Mouse (Mus musculus) intestine, embryonic 15.5 days (tissue): ENCODE measurements at regions not wholly inside any gene's neighbourhood (a gene's known extent, or its start where the extent isn't known, plus 50 kb on each side); places are given as distances from the start of the nearest gene placed in this dataset.
A peak's percentile ranks its signal among the peaks of the same experiment; 100 is the strongest.

Experiments
- ATAC-seq: fragments of 200-750 bp; cut with Nextera tagmentation; 2 replicates; pipeline ENCODE4 v1.8.0; 2017; ENCODE audit warnings: moderate TSS enrichment, moderate library complexity
- H3K27ac ChIP-seq: fragments of 300-500 bp; sonication (generic); 2 replicates; pipeline ENCODE4 v1.5.1; 2015; ENCODE audit warnings: mild to moderate bottlenecking, inconsistent platforms
- H3K27me3 ChIP-seq: fragments of 300-500 bp; sonication (generic); replicated peaks from 2 replicates; pipeline ENCODE4 v1.6.1; 2015; ENCODE audit warnings: inconsistent platforms
- H3K36me3 ChIP-seq: fragments of 300-500 bp; sonication (generic); 2 replicates; pipeline ENCODE4 v1.6.1; 2015; ENCODE audit warnings: inconsistent platforms
- H3K4me1 ChIP-seq: fragments of 300-500 bp; sonication (generic); replicated peaks from 2 replicates; pipeline ENCODE4 v1.6.1; 2015; ENCODE audit warnings: inconsistent platforms
- H3K4me2 ChIP-seq: fragments of 300-500 bp; sonication (generic); replicated peaks from 2 replicates; pipeline ENCODE4 v1.6.1; 2015; ENCODE audit warnings: mild to moderate bottlenecking, inconsistent platforms
- H3K4me3 ChIP-seq: fragments of 300-500 bp; sonication (generic); replicated peaks from 2 replicates; pipeline ENCODE4 v1.5.1; 2015; ENCODE audit warnings: inconsistent platforms
- H3K9ac ChIP-seq: fragments of 300-500 bp; sonication (generic); 2 replicates; pipeline ENCODE4 v1.6.1; 2015; ENCODE audit warnings: inconsistent platforms
- H3K9me3 ChIP-seq: fragments of 300-500 bp; sonication (generic); 2 replicates; pipeline ENCODE4 v1.6.1; 2016; ENCODE audit warnings: inconsistent platforms
- WGBS: fragments of 180-500 bp; shearing (Covaris S2); methylation state at CpG from one replicate; pipeline ENCODE4 v1.1.7; 2015; 5-methylcytosine and 5-hydroxymethylcytosine counted together

DNA sequence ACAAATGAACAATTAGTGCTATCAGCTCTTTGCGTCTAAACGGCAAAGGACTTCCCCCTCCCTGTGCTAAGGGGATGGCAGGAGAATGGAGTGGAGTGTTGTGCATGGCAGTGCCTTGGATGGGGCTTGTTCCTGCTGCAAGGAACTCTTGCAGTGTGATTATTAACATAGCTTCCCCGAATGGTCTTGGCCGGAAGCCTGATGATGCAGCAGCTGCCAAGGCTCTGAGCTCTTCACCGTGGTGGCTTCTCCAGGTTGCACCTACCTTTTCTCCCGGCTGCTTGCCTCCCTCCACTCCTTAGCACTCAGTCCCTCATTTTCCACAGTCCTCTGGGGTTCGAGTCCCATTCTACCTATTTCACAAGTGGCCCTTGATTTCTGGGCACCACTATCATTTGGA is 76.8 kb upstream of the 4931429L15Rik start:
- Histone ChIP-seq H3K27me3 (0 out of 2 replicates have a peak, but pooled peaks cover 3% of the 10 kb centered on the region), H3K9ac (no peak overlapping the region), H3K9me3 (no peaks in the 10 kb centered on the region), H3K4me1 (peaks cover 3% of the 10 kb centered on the region; the same call in 1 of the 2 replicates), H3K36me3 (no peaks in the 10 kb centered on the region), H3K4me2 (no peak overlapping the region), H3K27ac (no peak overlapping the region), H3K4me3 (no peak overlapping the region)
- 79% methylated on average over 7 of the region's 7 CpGs for WGBS
- ATAC-seq, result no peak

DNA sequence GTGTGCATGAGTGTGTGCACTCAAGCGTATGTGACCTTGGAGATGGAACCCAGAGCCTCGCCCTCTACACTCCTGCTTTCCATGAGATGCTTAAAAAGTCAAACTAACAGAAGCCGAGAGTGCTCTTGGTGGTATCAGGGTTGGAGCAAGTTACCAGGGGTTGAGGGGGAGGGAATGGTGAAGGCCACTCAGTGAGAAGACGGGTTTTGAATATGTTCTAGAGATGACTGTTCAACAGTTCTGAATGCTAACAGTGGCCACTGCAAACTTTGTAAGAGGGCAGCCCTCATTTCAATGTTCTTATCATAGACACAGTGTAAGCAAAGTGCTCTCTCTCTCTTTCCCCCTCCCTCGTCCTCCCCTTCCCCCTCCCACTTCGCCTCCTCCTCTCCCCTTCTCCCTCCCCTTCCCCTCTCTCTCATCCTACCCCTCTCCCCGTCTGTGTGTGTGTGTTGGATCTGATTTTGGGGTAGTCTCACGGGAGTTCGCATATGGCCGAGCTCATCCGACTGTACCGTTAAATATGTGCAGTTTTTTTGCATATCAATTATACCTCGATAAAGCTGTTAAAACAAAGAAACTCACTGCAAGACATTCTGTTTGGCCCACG is 75.5 kb upstream of the 4931429L15Rik start:
- no peak overlapping the region for H3K4me2 ChIP-seq
- H3K4me3 ChIP-seq, result no peak overlapping the region
- peaks cover 3% of the 10 kb centered on the region; the same call in 1 of the 2 replicates for H3K4me1 ChIP-seq
- no peaks in the 10 kb centered on the region for H3K9me3 ChIP-seq
- H3K9ac ChIP-seq, result no peak overlapping the region
- WGBS, result 65% methylated on average over 14 of the region's 14 CpGs
- no peak overlapping the region for H3K27ac ChIP-seq
- H3K36me3 ChIP-seq, result no peaks in the 10 kb centered on the region
- H3K27me3 ChIP-seq, result 0 out of 2 replicates have a peak, but pooled peaks cover 3% of the 10 kb centered on the region
- no peak for ATAC-seq

GRCm38 (mm10) chr9:46394239-46394638 is 74.5 kb upstream of the 4931429L15Rik start:
- Histone ChIP-seq H3K9me3 (no peaks in the 10 kb centered on the region), H3K9ac (no peak overlapping the region), H3K27me3 (0 out of 2 replicates have a peak, but pooled peaks cover 3% of the 10 kb centered on the region), H3K4me1 (peaks cover 8% of the 10 kb centered on the region), H3K4me2 (no peak overlapping the region), H3K27ac (no peak overlapping the region), H3K36me3 (no peaks in the 10 kb centered on the region), H3K4me3 (no peak overlapping the region)
- WGBS, result 77% methylated on average over 7 of the region's 7 CpGs
- no peak for ATAC-seq

GRCm38 (mm10) chr9:46392641-46393321 is 73.0 kb upstream of the 4931429L15Rik start:
- Histone ChIP-seq H3K9ac (no peak overlapping the region), H3K4me2 (peak overlapping the region; percentile 30; the same call in 1 of the 2 replicates), H3K27ac (no peak overlapping the region), H3K36me3 (no peaks in the 10 kb centered on the region), H3K4me1 (peaks cover 12% of the 10 kb centered on the region), H3K9me3 (no peaks in the 10 kb centered on the region), H3K27me3 (0 out of 2 replicates have a peak, but pooled peaks cover 3% of the 10 kb centered on the region), H3K4me3 (no peak overlapping the region)
- 5% methylated on average over 23 of the region's 23 CpGs for WGBS
- peak; percentile 43 for ATAC-seq

DNA sequence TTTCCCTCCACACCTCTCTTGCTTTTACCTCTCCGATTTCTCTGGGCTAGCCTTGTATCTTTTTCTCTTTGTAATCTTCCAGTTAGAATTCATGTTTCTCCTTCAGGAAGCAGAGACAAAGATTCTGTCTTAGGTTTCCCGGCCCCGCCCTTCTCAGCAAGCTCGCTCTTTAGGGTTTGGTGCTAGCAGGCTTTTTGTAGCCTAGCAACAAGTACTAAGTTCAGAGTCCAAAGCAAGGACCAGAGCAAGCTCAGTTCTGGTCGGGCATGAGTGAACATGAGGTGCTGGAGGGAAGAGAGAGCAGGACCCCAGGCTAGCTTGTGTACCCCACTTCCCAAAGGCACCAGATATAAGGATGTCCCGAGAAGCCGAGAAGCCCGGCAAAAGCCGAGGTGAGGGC is 70.0 kb upstream of the 4931429L15Rik start:
- H3K4me1 ChIP-seq, result peaks cover 12% of the 10 kb centered on the region
- peak overlapping the region; percentile 64 for H3K4me2 ChIP-seq
- H3K27ac ChIP-seq, result no peak overlapping the region
- peak; percentile 65; the same call in 1 of the 2 replicates for ATAC-seq
- H3K27me3 ChIP-seq, result 0 out of 2 replicates have a peak, but pooled peaks cover 3% of the 10 kb centered on the region
- H3K36me3 ChIP-seq, result no peaks in the 10 kb centered on the region
- 5% methylated on average over 9 of the region's 9 CpGs for WGBS
- peak overlapping the region; percentile 36 for H3K4me3 ChIP-seq
- H3K9ac ChIP-seq, result peak overlapping the region; percentile 5; the same call in 1 of the 2 replicates
- H3K9me3 ChIP-seq, result no peaks in the 10 kb centered on the region

DNA sequence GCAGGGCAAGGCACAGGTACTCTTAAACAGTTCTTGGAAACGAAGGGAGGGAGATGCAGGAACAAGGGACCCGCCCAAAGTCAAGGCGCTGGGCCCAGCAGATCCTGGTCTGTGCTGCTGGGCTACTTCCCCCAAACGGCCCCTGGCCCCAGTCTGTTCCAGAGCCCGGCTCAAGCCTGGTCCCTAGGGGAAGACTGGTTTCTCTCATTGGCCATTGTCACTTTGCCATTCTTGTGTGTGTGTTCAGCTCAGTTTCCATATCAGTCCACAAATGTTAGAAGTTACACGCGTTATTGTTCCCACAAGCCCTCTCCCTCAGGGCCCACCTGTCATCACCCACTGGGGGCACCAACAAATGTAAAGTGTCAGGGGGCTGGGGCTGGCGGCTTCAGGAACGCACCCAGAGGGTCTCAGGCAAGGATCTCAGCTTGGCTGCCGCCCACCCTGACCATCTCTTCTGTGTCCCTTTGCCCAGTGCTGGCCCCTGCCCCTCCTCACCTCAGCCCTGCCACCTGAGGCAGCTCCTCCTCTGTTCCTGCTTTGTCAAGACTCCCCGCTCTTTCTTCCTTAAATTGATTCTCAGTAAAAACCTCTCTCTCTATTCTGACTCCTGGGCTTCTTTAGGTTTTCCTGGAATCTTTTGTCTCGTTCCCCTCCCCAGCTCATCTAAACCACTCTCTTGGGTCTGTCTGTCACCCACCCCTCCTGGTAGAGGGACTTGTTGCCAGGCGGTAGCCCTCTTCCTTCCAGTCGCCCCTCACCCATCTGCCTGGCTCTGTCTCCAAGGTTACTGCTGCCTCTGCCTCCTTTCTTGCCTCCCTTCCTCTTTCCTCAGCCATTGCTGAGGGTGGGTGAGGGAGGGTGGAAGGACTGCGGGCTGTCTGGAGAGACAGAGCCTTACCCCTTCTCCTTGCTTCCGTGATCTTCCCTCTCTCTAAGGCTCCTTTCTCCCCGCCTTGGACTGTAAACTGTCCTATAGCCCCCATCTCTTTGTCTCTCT is 69.2 kb upstream of the 4931429L15Rik start:
- H3K4me1 ChIP-seq, result peaks cover 12% of the 10 kb centered on the region
- no peak overlapping the region for H3K27ac ChIP-seq
- H3K36me3 ChIP-seq, result no peaks in the 10 kb centered on the region
- no peaks in the 10 kb centered on the region for H3K27me3 ChIP-seq
- WGBS, result 36% methylated on average over 17 of the region's 17 CpGs
- peak; percentile 42; the same call in 1 of the 2 replicates for ATAC-seq
- no peaks in the 10 kb centered on the region for H3K9me3 ChIP-seq
- peak overlapping the region; percentile 36 for H3K4me3 ChIP-seq
- H3K9ac ChIP-seq, result peak overlapping the region; percentile 5; the same call in 1 of the 2 replicates
- peak overlapping the region; percentile 64 for H3K4me2 ChIP-seq

GRCm38 (mm10) chr9:46386333-46386732 is 66.5 kb upstream of the 4931429L15Rik start:
- WGBS, result 93% methylated on average over 3 of the region's 3 CpGs
- no peak overlapping the region for H3K4me2 ChIP-seq
- no peak for ATAC-seq
- no peak overlapping the region for H3K9ac ChIP-seq
- H3K4me1 ChIP-seq, result peaks cover 9% of the 10 kb centered on the region
- no peak overlapping the region for H3K27ac ChIP-seq
- H3K9me3 ChIP-seq, result no peaks in the 10 kb centered on the region
- no peaks in the 10 kb centered on the region for H3K36me3 ChIP-seq
- no peaks in the 10 kb centered on the region for H3K27me3 ChIP-seq
- no peak overlapping the region for H3K4me3 ChIP-seq

DNA sequence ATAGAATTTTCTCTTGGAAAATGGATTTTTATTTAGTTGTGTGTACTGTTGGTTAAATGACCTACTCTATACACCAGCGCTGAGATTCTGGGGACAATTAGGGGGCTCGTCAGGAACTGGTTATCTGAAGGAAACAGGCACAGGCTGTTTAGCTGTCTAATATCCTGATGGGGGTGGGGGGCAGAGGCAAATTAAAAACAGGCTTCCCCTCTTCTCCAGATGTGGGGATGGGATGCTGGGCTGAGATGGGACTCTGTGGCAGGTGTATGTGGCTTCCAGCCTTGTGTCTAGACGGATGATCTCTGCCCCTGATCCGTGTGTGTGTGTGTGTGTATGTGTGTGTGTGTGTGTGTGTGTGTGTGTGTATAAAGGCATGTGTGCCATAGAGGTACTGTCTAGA is 61.6 kb upstream of the 4931429L15Rik start:
- no peaks in the 10 kb centered on the region for H3K9me3 ChIP-seq
- ATAC-seq, result no peak
- H3K27me3 ChIP-seq, result no peaks in the 10 kb centered on the region
- no peak overlapping the region for H3K27ac ChIP-seq
- no peak overlapping the region for H3K4me2 ChIP-seq
- 59% methylated on average over 4 of the region's 4 CpGs for WGBS
- no peak overlapping the region for H3K9ac ChIP-seq
- H3K4me3 ChIP-seq, result no peak overlapping the region
- H3K4me1 ChIP-seq, result no peaks in the 10 kb centered on the region
- no peaks in the 10 kb centered on the region for H3K36me3 ChIP-seq

DNA sequence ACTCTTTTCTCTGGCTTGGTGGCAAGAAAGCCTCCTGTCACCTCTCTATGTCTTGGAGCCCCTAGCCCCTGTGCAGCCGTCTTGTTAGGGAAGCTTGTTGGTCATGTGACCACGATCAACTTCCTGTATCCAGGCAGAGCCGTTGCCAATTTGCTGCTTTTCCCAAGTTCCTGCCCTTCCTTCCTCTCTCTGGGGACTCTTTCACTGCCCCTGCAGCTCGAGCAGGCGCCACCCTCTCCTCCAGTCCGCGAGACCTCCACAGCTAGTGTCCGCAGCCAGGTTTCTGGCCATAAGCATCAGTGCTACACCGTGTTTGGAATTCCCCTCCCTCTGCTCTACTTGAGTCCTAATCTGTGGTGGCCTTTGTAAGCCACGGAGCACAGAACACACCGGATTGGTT is 59.7 kb upstream of the 4931429L15Rik start:
- H3K27ac ChIP-seq, result no peak overlapping the region
- no peak overlapping the region for H3K9ac ChIP-seq
- no peak overlapping the region for H3K4me2 ChIP-seq
- no peaks in the 10 kb centered on the region for H3K36me3 ChIP-seq
- ATAC-seq, result no peak
- no peaks in the 10 kb centered on the region for H3K9me3 ChIP-seq
- 79% methylated on average over 11 of the region's 11 CpGs for WGBS
- no peak overlapping the region for H3K4me3 ChIP-seq
- no peaks in the 10 kb centered on the region for H3K27me3 ChIP-seq
- H3K4me1 ChIP-seq, result no peaks in the 10 kb centered on the region

- ATAC-seq, result no peak
- no peaks in the 10 kb centered on the region for H3K27me3 ChIP-seq
- 81% methylated on average over 3 of the region's 3 CpGs for WGBS
Measured at GRCm38 (mm10) chr9:46378339-46378738, 58.6 kb upstream of the 4931429L15Rik start.

More at GRCm38 (mm10) chr9:46378339-46378738, 58.6 kb upstream of the 4931429L15Rik start:
- no peaks in the 10 kb centered on the region for H3K9me3 ChIP-seq
- H3K36me3 ChIP-seq, result no peaks in the 10 kb centered on the region
- no peak overlapping the region for H3K4me3 ChIP-seq
- no peak overlapping the region for H3K27ac ChIP-seq
- 0 out of 2 replicates have a peak, but pooled peaks cover 2% of the 10 kb centered on the region for H3K4me1 ChIP-seq
- H3K4me2 ChIP-seq, result no peak overlapping the region
- no peak overlapping the region for H3K9ac ChIP-seq
